Mouse (Mus musculus) MEL (cell line): ENCODE results near the gene Pgap1. TPM values are rescaled to one million over a fixed set of nuclear protein-coding genes. Genes with fewer than 3 reads are reported as not detected.

ENCODE experiments used
- DNase-seq: peaks from one replicate; pipeline ENCODE4 v3.0.0; 2011; ENCODE audit warnings: low read depth, low spot score
- H3K27ac ChIP-seq: 2 replicates; pipeline ENCODE4 v1.5.1; 2012; ENCODE audit warnings: low read depth, mild to moderate bottlenecking, control low read depth, low read length, moderate library complexity; ENCODE audit not compliant: control insufficient read depth
- H3K27me3 ChIP-seq, 2 experiments: fragments of 150-350 bp in 1 of 2; sonication (generic) in 1 of 2; 2 replicates each; pipeline ENCODE4 v1.6.1; 2012; ENCODE audit warnings: low read length in 2 of 2, mild to moderate bottlenecking in 2 of 2, improper control_type of control experiment in 1 of 2, moderate library complexity in 1 of 2; ENCODE audit not compliant: insufficient read depth in 2 of 2, control insufficient read depth in 1 of 2
- H3K36me3 ChIP-seq, 2 experiments: 2 replicates each; pipeline ENCODE4 v1.6.1; 2012 to 2014; ENCODE audit warnings: low read length in 2 of 2, improper control_type of control experiment in 1 of 2, inconsistent platforms in 1 of 2, mild to moderate bottlenecking in 1 of 2; ENCODE audit not compliant: insufficient read depth in 2 of 2, control insufficient read depth in 1 of 2
- H3K4me1 ChIP-seq, 2 experiments: fragments of 150-350 bp in 1 of 2; sonication (generic) in 1 of 2; 2 replicates each; pipeline ENCODE4 v1.6.1; 2012; ENCODE audit warnings: low read length in 2 of 2, improper control_type of control experiment in 1 of 2, mild to moderate bottlenecking in 1 of 2; ENCODE audit not compliant: insufficient read depth in 2 of 2, control insufficient read depth in 1 of 2
- H3K4me3 ChIP-seq, 2 experiments: fragments of 150-350 bp in 1 of 2; sonication (generic) in 1 of 2; 2 replicates each; pipeline ENCODE4 v1.5.1; 2012; ENCODE audit warnings: low read depth in 2 of 2, low read length in 2 of 2, mild to moderate bottlenecking in 2 of 2, moderate library complexity in 2 of 2, control low read depth in 1 of 2, improper control_type of control experiment in 1 of 2; ENCODE audit not compliant: control insufficient read depth in 1 of 2, insufficient read depth in 1 of 2
- H3K79me2 ChIP-seq: 2 replicates; pipeline ENCODE4 v1.6.1; 2012; ENCODE audit warnings: mild to moderate bottlenecking, low read length, moderate library complexity; ENCODE audit not compliant: control insufficient read depth, poor library complexity, insufficient read depth
- H3K9ac ChIP-seq: 2 replicates; pipeline ENCODE4 v1.6.1; 2012; ENCODE audit warnings: low read depth, mild to moderate bottlenecking, control low read depth, low read length, moderate library complexity; ENCODE audit not compliant: control insufficient read depth, poor library complexity, severe bottlenecking
- H3K9me3 ChIP-seq: fragments of 150-350 bp; sonication (generic); replicated peaks from 2 replicates; pipeline ENCODE4 v1.6.1; 2012; ENCODE audit warnings: mild to moderate bottlenecking, low read length, improper control_type of control experiment, moderate library complexity; ENCODE audit not compliant: insufficient read depth
- BHLHE40 ChIP-seq: IDR thresholded peaks from 2 replicates; pipeline ENCODE4 v1.6.1; 2012; ENCODE audit warnings: low read depth, mild to moderate bottlenecking, inconsistent platforms, low read length, improper control_type of control experiment, borderline replicate concordance
- CHD1 ChIP-seq: IDR thresholded peaks from 2 replicates; pipeline ENCODE4 v1.6.1; 2012; ENCODE audit warnings: low read depth, mild to moderate bottlenecking, inconsistent platforms, low read length, improper control_type of control experiment
- CHD2 ChIP-seq: IDR thresholded peaks from 2 replicates; pipeline ENCODE4 v1.6.1; 2011; ENCODE audit warnings: low read length, improper control_type of control experiment
- E2F4 ChIP-seq: IDR thresholded peaks from 2 replicates; pipeline ENCODE4 v1.6.1; 2011; ENCODE audit warnings: low read depth, low read length, improper control_type of control experiment, borderline replicate concordance
- ELF1 ChIP-seq: IDR thresholded peaks from 2 replicates; pipeline ENCODE4 v1.6.1; 2014; ENCODE audit warnings: low read depth, mild to moderate bottlenecking, inconsistent platforms, low read length, improper control_type of control experiment, moderate library complexity
- ETS1 ChIP-seq: IDR thresholded peaks from 2 replicates; pipeline ENCODE4 v1.6.1; 2012; ENCODE audit warnings: low read depth, mild to moderate bottlenecking, inconsistent platforms, low read length, improper control_type of control experiment, moderate library complexity
- MAFK ChIP-seq: IDR thresholded peaks from 2 replicates; pipeline ENCODE4 v1.6.1; 2011; ENCODE audit warnings: low read depth, mild to moderate bottlenecking, low read length, improper control_type of control experiment, borderline replicate concordance
- MAZ ChIP-seq: IDR thresholded peaks from 2 replicates; pipeline ENCODE4 v1.6.1; 2012; ENCODE audit warnings: low read depth, mild to moderate bottlenecking, inconsistent platforms, low read length, improper control_type of control experiment
- MYC ChIP-seq: IDR thresholded peaks from 2 replicates; pipeline ENCODE4 v1.6.1; 2011; ENCODE audit warnings: low read depth, mild to moderate bottlenecking, low read length, improper control_type of control experiment, moderate library complexity
- NRF1 ChIP-seq: IDR thresholded peaks from 2 replicates; pipeline ENCODE4 v1.6.1; 2014; ENCODE audit warnings: low read depth, mild to moderate bottlenecking, inconsistent platforms, low read length, improper control_type of control experiment, moderate library complexity; ENCODE audit not compliant: poor library complexity, insufficient read depth, severe bottlenecking
- POLR2A ChIP-seq, 2 experiments: IDR thresholded peaks; 2 replicates each; pipeline ENCODE4 v1.6.1; 2011 to 2012; ENCODE audit warnings: low read length in 2 of 2, mild to moderate bottlenecking in 2 of 2, control low read depth in 1 of 2, improper control_type of control experiment in 1 of 2, low read depth in 1 of 2, moderate library complexity in 1 of 2; ENCODE audit not compliant: control insufficient read depth in 1 of 2, insufficient read depth in 1 of 2, poor library complexity in 1 of 2
- POLR2AphosphoS2 ChIP-seq: IDR thresholded peaks from 2 replicates; pipeline ENCODE4 v1.6.1; 2011; ENCODE audit warnings: low read length, improper control_type of control experiment
- POLR2AphosphoS5 ChIP-seq: IDR thresholded peaks from 2 replicates; pipeline ENCODE4 v1.6.1; 2012; ENCODE audit warnings: low read depth, borderline replicate concordance, mild to moderate bottlenecking, inconsistent platforms, low read length, moderate library complexity, mixed read lengths
- RAD21 ChIP-seq: IDR thresholded peaks from 2 replicates; pipeline ENCODE4 v1.6.1; 2011; ENCODE audit warnings: mild to moderate bottlenecking, low read depth, low read length, improper control_type of control experiment
- SIN3A ChIP-seq: IDR thresholded peaks from 2 replicates; pipeline ENCODE4 v1.6.1; 2012; ENCODE audit warnings: low read length, improper control_type of control experiment, inconsistent platforms
- SMC3 ChIP-seq: IDR thresholded peaks from 2 replicates; pipeline ENCODE4 v1.6.1; 2011; ENCODE audit warnings: low read depth, low read length, improper control_type of control experiment
- TCF12 ChIP-seq: IDR thresholded peaks from 2 replicates; pipeline ENCODE4 v1.6.1; 2014; ENCODE audit warnings: low read depth, mild to moderate bottlenecking, inconsistent platforms, low read length, improper control_type of control experiment, moderate library complexity
- UBTF ChIP-seq: IDR thresholded peaks from 2 replicates; pipeline ENCODE4 v1.6.1; 2012; ENCODE audit warnings: low read depth, mild to moderate bottlenecking, inconsistent platforms, low read length, improper control_type of control experiment, moderate library complexity, borderline replicate concordance; ENCODE audit not compliant: insufficient read depth
- USF2 ChIP-seq, 2 experiments: IDR thresholded peaks; 2 replicates each; pipeline ENCODE4 v1.6.1; 2011 to 2012; ENCODE audit warnings: improper control_type of control experiment in 2 of 2, low read length in 2 of 2, borderline replicate concordance in 1 of 2, inconsistent platforms in 1 of 2, low read depth in 1 of 2, mild to moderate bottlenecking in 1 of 2; ENCODE audit not compliant: insufficient read depth in 1 of 2
- ZC3H11A ChIP-seq: IDR thresholded peaks from 2 replicates; pipeline ENCODE4 v1.6.1; 2012; ENCODE audit warnings: low read depth, mild to moderate bottlenecking, inconsistent platforms, low read length, improper control_type of control experiment
- ZMIZ1 ChIP-seq: IDR thresholded peaks from 2 replicates; pipeline ENCODE4 v1.6.1; 2012; ENCODE audit warnings: low read depth, mild to moderate bottlenecking, inconsistent platforms, low read length, improper control_type of control experiment, moderate library complexity
- ZNF384 ChIP-seq: IDR thresholded peaks from 2 replicates; pipeline ENCODE4 v1.6.1; 2012; ENCODE audit warnings: low read depth, mild to moderate bottlenecking, inconsistent platforms, low read length, improper control_type of control experiment
- polyA plus RNA-seq, 2 experiments: library from polyadenylated mRNA; stranded (reverse) in 1 of 2; unstranded in 1 of 2; fragments of >175 nt in 1 of 2; fragments of >200 nt in 1 of 2; gene quantifications; 2 replicates each; pipeline versions ENCODE4 v1.2.1 to v1.2.4; 2012; ENCODE audit warnings: low replicate concordance in 2 of 2, low read depth in 1 of 2; ENCODE audit not compliant: insufficient read length in 2 of 2, insufficient read depth in 1 of 2, missing spikeins in 1 of 2
- total RNA-seq: library from RNA; depleted of rRNA; stranded (reverse); fragments of 300-350 nt; gene quantifications from 2 replicates; pipeline ENCODE4 v1.2.3, GENCODE M21; 2012

Gene Pgap1
- total and polyA plus RNA-seq, 3 experiments, result not detected

DNA sequence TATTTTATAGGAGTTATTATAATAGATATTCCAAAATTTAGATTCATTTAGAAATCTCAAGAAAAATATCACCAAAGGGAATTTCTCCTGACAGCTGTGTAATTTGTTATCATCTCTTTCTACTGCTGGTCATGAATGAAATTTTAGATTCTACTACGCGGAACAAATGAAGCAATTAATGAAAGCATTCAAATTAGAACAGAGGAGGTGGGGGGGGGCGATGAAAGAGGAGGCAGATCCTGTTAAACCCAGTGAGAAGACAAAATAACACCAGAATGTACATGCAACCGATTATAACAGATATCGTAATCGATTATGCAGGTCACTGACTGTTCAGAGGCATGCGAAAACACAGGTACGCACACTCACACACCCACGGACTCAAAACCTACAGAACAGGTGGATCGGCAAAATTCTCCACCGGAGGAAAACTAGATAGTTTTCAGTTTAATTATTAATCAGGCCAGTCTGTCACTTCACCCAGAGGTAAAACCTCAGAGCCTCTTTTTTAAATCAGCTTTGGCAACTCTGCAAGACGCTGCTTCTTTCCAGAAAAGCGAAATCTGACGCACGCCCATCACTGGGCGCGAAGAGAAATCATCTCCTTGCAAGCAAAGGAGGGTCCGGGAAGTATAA, 780 bp downstream of the Pgap1 start:
- Histone ChIP-seq H3K27ac (no peak overlapping the region), H3K4me1 (no peaks in the 10 kb centered on the region), H3K4me3 (no peak overlapping the region), H3K27me3 (peaks cover 0 to 2% of the 10 kb centered on the region in 2 experiments; a peak in 1 of 4 replicates), H3K9me3 (no peaks in the 10 kb centered on the region), H3K36me3 (no peaks in the 10 kb centered on the region), H3K79me2 (no peaks in the 10 kb centered on the region), H3K9ac (no peak overlapping the region)
- TF ChIP-seq NRF1 (no peak), ZC3H11A (no peak), MYC (no peak)
- no peak for DNase-seq

DNA sequence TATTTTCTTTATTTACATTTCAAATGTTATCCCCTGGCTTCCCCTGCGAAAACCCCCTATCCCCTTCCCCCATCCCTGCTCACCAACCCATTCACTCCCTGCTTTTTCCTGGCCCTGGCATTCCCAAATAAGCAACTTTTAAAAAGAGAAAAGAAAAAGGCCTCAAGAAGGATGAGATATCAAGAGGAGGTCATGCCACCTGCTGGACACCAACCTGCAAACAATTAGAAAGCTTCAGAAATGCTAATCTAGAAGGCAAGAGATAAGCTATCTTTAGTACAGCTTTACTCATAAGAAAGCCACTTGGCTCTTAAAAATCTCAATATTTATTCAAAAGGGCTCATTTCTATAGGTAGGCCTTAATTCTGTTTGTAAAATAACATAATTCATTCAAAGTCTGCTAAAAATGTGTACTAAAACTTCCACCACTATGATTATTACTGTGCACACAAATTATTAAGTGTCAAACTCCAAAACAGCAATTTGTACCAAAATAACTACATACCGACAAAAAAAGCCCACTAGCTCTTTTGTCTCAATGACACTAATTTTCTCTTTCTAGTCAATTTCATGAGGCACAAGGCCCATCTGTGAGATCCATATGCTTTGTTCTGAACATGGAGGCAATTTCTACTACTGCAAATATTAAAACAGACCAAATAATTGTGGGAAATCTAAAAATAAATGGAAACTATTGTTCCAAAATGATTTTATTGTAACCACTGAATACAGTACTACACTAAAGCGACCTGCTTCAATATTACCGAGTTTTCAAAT, 1.9 kb downstream of the Pgap1 start:
- H3K36me3 ChIP-seq, result no peaks in the 10 kb centered on the region
- peaks cover 0 to under 1% of the 10 kb centered on the region in 2 experiments; a peak in 1 of 4 replicates for H3K27me3 ChIP-seq
- no peak for DNase-seq
- H3K4me1 ChIP-seq, result no peaks in the 10 kb centered on the region
- H3K27ac ChIP-seq, result no peak overlapping the region
- H3K9ac ChIP-seq, result no peak overlapping the region
- no peaks in the 10 kb centered on the region for H3K9me3 ChIP-seq
- TF ChIP-seq POLR2AphosphoS2 (no peak), ETS1 (no peak), UBTF (no peak)
- TF ChIP-seq, all 39 proteins: peak for 0
- no peak overlapping the region for H3K4me3 ChIP-seq
- H3K79me2 ChIP-seq, result no peaks in the 10 kb centered on the region

DNA sequence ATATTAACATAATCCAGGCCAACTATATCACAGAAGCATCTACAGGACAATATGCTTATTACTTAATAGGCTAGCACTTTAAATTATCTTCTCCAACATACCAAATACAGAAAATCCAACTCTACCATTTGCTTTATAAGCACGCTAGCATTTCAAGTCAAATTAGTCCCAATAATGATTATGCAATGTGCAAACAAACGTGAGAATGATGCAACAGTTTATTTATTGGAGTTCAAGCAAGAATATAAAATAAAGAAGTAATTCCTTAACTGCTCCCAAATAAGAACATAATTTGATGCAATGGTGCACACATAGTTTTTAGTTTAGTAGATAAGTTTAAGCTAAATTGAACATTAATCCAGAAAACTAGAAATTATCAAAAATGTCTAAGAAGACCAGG, 4.9 kb downstream of the Pgap1 start:
- no peak for DNase-seq
- no peaks in the 10 kb centered on the region for H3K27me3 ChIP-seq
- H3K36me3 ChIP-seq, result no peaks in the 10 kb centered on the region
- H3K4me3 ChIP-seq, result no peak overlapping the region
- no peak overlapping the region for H3K27ac ChIP-seq
- H3K79me2 ChIP-seq, result no peaks in the 10 kb centered on the region
- H3K9me3 ChIP-seq, result no peaks in the 10 kb centered on the region
- TF ChIP-seq POLR2A (IDR thresholded peaks at IDR 0.05; ENCODE audit: control insufficient read depth in 1 of 2, insufficient read depth in 1 of 2, low read depth in 1 of 2, low read length in 2 of 2, poor library complexity in 1 of 2) (no peak), USF2 (IDR thresholded peaks at IDR 0.05; ENCODE audit: borderline replicate concordance in 1 of 2, insufficient read depth in 1 of 2, low read depth in 1 of 2, low read length in 2 of 2) (no peak), NRF1 (no peak), CHD1 (no peak), CHD2 (no peak), ZNF384 (no peak), MAFK (no peak), SMC3 (no peak), BHLHE40 (no peak), ELF1 (no peak), RAD21 (no peak), TCF12 (no peak), POLR2AphosphoS5 (no peak), ZMIZ1 (no peak), E2F4 (no peak), MAZ (no peak), SIN3A (no peak)
- H3K4me1 ChIP-seq, result no peaks in the 10 kb centered on the region
- H3K9ac ChIP-seq, result no peak overlapping the region
